ENCODE assay signal across 17 mouse cellular contexts in the genomic region with DNA sequence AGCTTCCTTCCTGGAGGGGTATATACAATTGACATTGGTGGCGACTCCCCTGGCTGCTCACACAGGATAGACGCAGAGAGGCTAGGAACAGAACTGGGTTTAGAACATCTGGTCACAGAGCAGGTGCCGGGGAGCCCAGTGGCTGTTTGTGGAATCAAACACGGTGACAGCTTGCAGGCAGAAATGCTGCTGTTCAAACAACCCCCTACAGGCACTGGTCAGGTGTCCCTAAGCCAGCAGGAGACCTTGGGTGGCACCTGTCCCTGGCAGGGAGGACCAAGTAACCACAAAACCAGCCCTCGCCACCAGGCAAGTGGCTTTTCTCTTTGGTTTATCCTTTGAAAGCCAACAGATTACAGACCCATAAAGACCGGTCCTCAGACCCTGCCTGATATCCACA. TPM values are rescaled to one million over a fixed set of nuclear protein-coding genes. Genes with fewer than 3 reads are reported as not detected.
"Had no signal": no experiment of that assay in that cellular context is flagged by ENCODE, and none has a peak within 500 bp of the region (broad histone marks: within the 10 kb centered on the region; RNA-seq: fewer than 3 reads in every experiment).

No protein-coding gene starts in this region.

- H3K4me2 ChIP-seq: liver, embryonic 11.5 days; liver, embryonic 15.5 days had no signal

- DNase-seq: kidney, adult 8-10 months; kidney, postnatal 25 days; lung, adult 2 months; lung, postnatal 10 days; lung, postnatal 4 days; midbrain, embryonic 14.5 days; right cerebral cortex, adult 18-20 months; right cerebral cortex, postnatal 25 days; thymus, postnatal 36 days had no signal

- H3K9me3 ChIP-seq: limb, embryonic 10.5 days; liver, embryonic 15.5 days had no signal

- H3K9ac ChIP-seq: liver, embryonic 15.5 days had no signal

- H3K36me3 ChIP-seq: limb, embryonic 10.5 days; liver, embryonic 15.5 days had no signal

- H3K27ac ChIP-seq: left cerebral cortex, adult 2 months; limb, embryonic 10.5 days; liver, embryonic 15.5 days had no signal

- H3K4me3 ChIP-seq: left cerebral cortex, adult 2 months; limb, embryonic 10.5 days; liver, embryonic 15.5 days had no signal

RNA-seq across cellular contexts. Expression of a gene that starts 49.4 kb away (rescaled TPM):
- total RNA-seq: left cerebral cortex, adult 2 months; left cerebral cortex, postnatal 14 days had no signal
- polyA plus RNA-seq: limb, embryonic 10.5 days; liver, embryonic 11.5 days; liver, embryonic 15.5 days; lung, adult 2 months; midbrain, embryonic 14.5 days; neural tube, embryonic 11.5 days; small intestine, adult 2 months; stomach, embryonic 16.5 days had no signal
